Mouse (Mus musculus) heart, embryonic 14.5 days (tissue): Measurements from ENCODE around the gene Fryl. TPM values are rescaled to one million over a fixed set of nuclear protein-coding genes. Genes with fewer than 3 reads are reported as not detected.

Experiments used
- ATAC-seq: fragments of 200-750 bp; cut with Nextera tagmentation; 2 replicates; pipeline ENCODE4 v1.8.0; 2017; ENCODE audit warnings: low read depth, moderate TSS enrichment; ENCODE audit not compliant: insufficient number of reproducible peaks, insufficient read depth, low FRiP score
- H3K27ac ChIP-seq, 2 experiments: fragments of 200-500 bp in 1 of 2; fragments of 300-500 bp in 1 of 2; sonication (generic) in 1 of 2; replicated peaks in 1 of 2; 2 replicates each; pipeline ENCODE4 v1.5.1; 2012 to 2014; ENCODE audit warnings: low read depth in 2 of 2, low read length in 2 of 2, control low read depth in 1 of 2, mild to moderate bottlenecking in 1 of 2, mixed read lengths in 1 of 2; ENCODE audit not compliant: control insufficient read depth in 1 of 2, insufficient read depth in 1 of 2
- H3K27me3 ChIP-seq: fragments of 300-500 bp; sonication (generic); 2 replicates; pipeline ENCODE4 v1.6.1; 2014; ENCODE audit warnings: mild to moderate bottlenecking, low read length, control low read depth; ENCODE audit not compliant: control insufficient read depth, insufficient read depth
- H3K36me3 ChIP-seq: fragments of 300-500 bp; sonication (generic); 2 replicates; pipeline ENCODE4 v1.6.1; 2014; ENCODE audit warnings: mild to moderate bottlenecking, control low read depth, low read length, mixed read lengths; ENCODE audit not compliant: control insufficient read depth, insufficient read depth
- H3K4me1 ChIP-seq, 2 experiments: fragments of 200-500 bp in 1 of 2; fragments of 300-500 bp in 1 of 2; sonication (generic) in 1 of 2; 2 replicates each; pipeline ENCODE4 v1.6.1; 2012 to 2014; ENCODE audit warnings: low read length in 2 of 2, control low read depth in 1 of 2, mixed read lengths in 1 of 2; ENCODE audit not compliant: control insufficient read depth in 2 of 2, insufficient read depth in 2 of 2
- H3K4me2 ChIP-seq: fragments of 300-500 bp; sonication (generic); 2 replicates; pipeline ENCODE4 v1.6.1; 2014; ENCODE audit warnings: mild to moderate bottlenecking, low read length
- H3K4me3 ChIP-seq, 2 experiments: fragments of 200-500 bp in 1 of 2; fragments of 300-500 bp in 1 of 2; sonication (generic) in 1 of 2; 2 replicates each; pipeline ENCODE4 v1.5.1; 2012 to 2014; ENCODE audit warnings: low read length in 2 of 2, mild to moderate bottlenecking in 2 of 2, control low read depth in 1 of 2, low read depth in 1 of 2, moderate library complexity in 1 of 2; ENCODE audit not compliant: control insufficient read depth in 1 of 2, insufficient read depth in 1 of 2
- H3K9ac ChIP-seq: fragments of 300-500 bp; sonication (generic); 2 replicates; pipeline ENCODE4 v1.6.1; 2014; ENCODE audit warnings: mild to moderate bottlenecking, low read length
- H3K9me3 ChIP-seq: fragments of 300-500 bp; sonication (generic); 2 replicates; pipeline ENCODE4 v1.6.1; 2016; ENCODE audit warnings: low read length, control low read depth; ENCODE audit not compliant: control insufficient read depth
- WGBS: fragments of 180-500 bp; shearing (Covaris S2); extraction: QIAGEN DNeasy Blood & Tissue Kit; methylation state at CpG from one replicate; pipeline ENCODE4 v1.1.7; 2014; 5-methylcytosine and 5-hydroxymethylcytosine counted together
- polyA plus RNA-seq: library from polyadenylated mRNA; unstranded; fragments of >200 nt; fragmentation: Nextera tagmentation; extraction: Ambion mirVana; gene quantifications from 2 replicates; pipeline ENCODE4 v1.2.1, GENCODE M21; 2014

Gene Fryl
- polyA plus RNA-seq, 1 experiment from 2014 or later: 35.0 TPM

DNA sequence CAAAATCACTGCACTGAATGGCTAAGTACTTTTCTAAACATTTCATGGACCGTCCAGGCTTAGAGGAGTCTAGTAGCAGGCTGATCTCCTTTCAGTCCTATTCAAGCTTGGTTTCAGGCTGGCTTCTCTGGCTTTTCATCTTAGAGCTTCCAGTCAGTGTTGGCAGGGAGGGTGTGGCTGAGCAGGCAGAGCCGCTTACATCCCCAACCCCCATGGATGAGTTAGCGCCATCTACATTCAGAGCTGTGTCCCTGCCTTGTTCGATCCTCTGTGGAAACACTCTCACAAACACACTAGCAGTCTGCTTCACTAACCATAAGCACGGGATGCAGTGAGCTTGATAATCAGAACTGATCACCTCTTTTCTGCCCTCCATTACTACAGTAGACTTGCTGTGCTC, 283.5 kb downstream of the Fryl start:
- H3K4me2 ChIP-seq: no peak overlapping the region
- ATAC-seq: no peak
- H3K9ac ChIP-seq: no peak overlapping the region
- 65% methylated on average over 5 of the region's 5 CpGs for WGBS
- H3K27me3 ChIP-seq: no peaks in the 10 kb centered on the region
- H3K9me3 ChIP-seq: no peaks in the 10 kb centered on the region
- no peak overlapping the region for H3K27ac ChIP-seq
- H3K36me3 ChIP-seq: peaks cover 81% of the 10 kb centered on the region
- 0 out of 4 replicates have a peak, but pooled peaks cover 0 to 5% of the 10 kb centered on the region in 2 experiments for H3K4me1 ChIP-seq
- H3K4me3 ChIP-seq: no peak overlapping the region

DNA sequence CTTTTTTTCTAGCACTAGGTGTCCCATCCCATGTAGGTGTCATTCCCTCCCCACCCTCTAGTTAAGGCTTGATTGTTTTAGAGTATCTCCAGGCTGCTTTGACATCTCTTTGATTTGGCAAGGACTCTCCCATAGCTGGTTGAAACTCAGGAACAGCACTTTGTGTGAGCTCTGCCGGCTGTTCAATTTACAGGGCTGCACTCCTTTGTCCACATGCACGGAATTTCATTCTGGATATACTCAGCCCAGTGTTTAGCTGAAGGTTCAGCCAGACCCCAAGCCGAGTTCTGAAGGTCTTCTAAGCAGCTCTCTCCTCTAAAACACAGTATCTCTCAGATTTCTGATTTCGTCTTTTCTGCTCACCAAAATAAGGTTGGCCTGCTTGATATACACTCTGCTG, 284.0 kb downstream of the Fryl start:
- Histone ChIP-seq H3K4me1 (0 out of 4 replicates have a peak, but pooled peaks cover 0 to 5% of the 10 kb centered on the region in 2 experiments), H3K36me3 (peaks cover 80% of the 10 kb centered on the region), H3K27me3 (no peaks in the 10 kb centered on the region), H3K9me3 (no peaks in the 10 kb centered on the region), H3K9ac (no peak overlapping the region), H3K4me3 (no peak overlapping the region), H3K4me2 (no peak overlapping the region), H3K27ac (no peak overlapping the region)
- ATAC-seq: no peak
- WGBS: 61% methylated on average over 4 of the region's 4 CpGs

Other genes starting within 250 kb of the Fryl start
- 0.42 and 1.7 TPM in 2 replicates for gene Slc10a4, start 249.7 kb downstream of the Fryl start, polyA plus RNA-seq
- gene Ociad1, start 36.2 kb upstream of the Fryl start, polyA plus RNA-seq: 142 and 160 TPM in 2 replicates
- 21.1 and 22.2 TPM in 2 replicates for gene Ociad2, start 84.4 kb upstream of the Fryl start, polyA plus RNA-seq
- gene Cwh43, start 149.5 kb upstream of the Fryl start, polyA plus RNA-seq: not detected in 2 replicates
- gene Dcun1d4, start 224.4 kb upstream of the Fryl start, polyA plus RNA-seq: 20.3 and 22.0 TPM in 2 replicates